Mouse (Mus musculus): ENCODE measurements at regions not wholly inside any gene's neighbourhood (a gene's known extent, or its start where the extent isn't known, plus 50 kb on each side); places are given as distances from the start of the nearest gene placed in this dataset.

DNA sequence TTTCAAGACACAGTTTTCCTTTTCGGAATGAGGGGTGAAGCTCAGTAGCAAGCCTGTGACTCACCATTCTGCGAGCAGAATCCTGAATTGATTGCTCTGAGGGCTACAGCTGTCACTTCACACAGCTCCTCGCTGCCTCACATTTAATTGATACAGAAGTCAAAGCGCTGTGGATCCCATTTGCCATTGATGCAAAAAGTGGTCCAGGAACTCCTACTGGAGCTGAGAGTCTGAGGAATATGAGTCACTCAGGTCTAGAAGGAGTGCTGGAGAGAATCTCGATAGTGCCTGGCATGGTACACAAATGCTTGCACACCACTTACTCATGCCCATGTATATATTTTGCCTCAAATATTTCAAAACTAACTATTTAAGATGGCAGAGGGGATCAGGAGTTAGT lies 158.0 kb upstream of the Tenm4 start:
- TF ChIP-seq CTCF (IDR thresholded peaks at IDR 0.05; ENCODE audit: extremely low read depth, insufficient read depth, low read length) = no peak
- TF ChIP-seq POLR2A (IDR thresholded peaks at IDR 0.05; ENCODE audit: extremely low read depth, insufficient read depth, low read length) = no peak
